Mouse (Mus musculus) C2C12 (cell line): ENCODE measurements at regions not wholly inside any gene's neighbourhood (a gene's known extent, or its start where the extent isn't known, plus 50 kb on each side); places are given as distances from the start of the nearest gene placed in this dataset.

ENCODE experiments used
- H3K27me3 ChIP-seq: one replicate; pipeline ENCODE4 v1.6.1; 2011; ENCODE audit not compliant: control insufficient read depth, insufficient read depth, insufficient read length
- H3K36me3 ChIP-seq: one replicate; pipeline ENCODE4 v1.6.1; 2011; ENCODE audit not compliant: control insufficient read depth, insufficient read depth
- H3K4me3 ChIP-seq: one replicate; pipeline ENCODE4 v1.5.1; 2011; ENCODE audit warnings: mild to moderate bottlenecking, control low read depth; ENCODE audit not compliant: poor library complexity, insufficient read depth, severe bottlenecking
- H3K79me2 ChIP-seq: one replicate; pipeline ENCODE4 v1.6.1; 2011; ENCODE audit not compliant: control insufficient read depth, insufficient read depth
- H3K79me3 ChIP-seq: one replicate; pipeline ENCODE4 v1.6.1; 2011; ENCODE audit warnings: low read depth, control low read depth
- H3ac ChIP-seq: one replicate; pipeline ENCODE3; 2011; ENCODE audit warnings: low read depth; ENCODE audit not compliant: control insufficient read depth, insufficient read length
- CEBPB ChIP-seq: IDR thresholded peaks from one replicate; pipeline ENCODE4 v1.6.1; 2011; ENCODE audit warnings: low read depth, mild to moderate bottlenecking, control low read depth, moderate library complexity
- CTCF ChIP-seq: IDR thresholded peaks from one replicate; pipeline ENCODE4 v1.5.1; 2011; ENCODE audit not compliant: control insufficient read depth, insufficient read depth, insufficient read length
- FOSL1 ChIP-seq: IDR thresholded peaks from one replicate; pipeline ENCODE4 v1.8.0; 2011; ENCODE audit warnings: mild to moderate bottlenecking, low read length; ENCODE audit not compliant: poor library complexity, insufficient read depth, severe bottlenecking
- MAX ChIP-seq: IDR thresholded peaks from one replicate; pipeline ENCODE4 v1.6.1; 2011; ENCODE audit warnings: mild to moderate bottlenecking, control low read depth
- MYOD1 ChIP-seq: IDR thresholded peaks from one replicate; pipeline ENCODE4 v1.6.1; 2011; ENCODE audit warnings: low read depth; ENCODE audit not compliant: control insufficient read depth, insufficient read length
- MYOG ChIP-seq: IDR thresholded peaks from one replicate; pipeline ENCODE4 v1.6.1; 2011; ENCODE audit not compliant: control insufficient read depth, insufficient read length; ENCODE audit errors: extremely low read depth
- USF1 ChIP-seq: IDR thresholded peaks from one replicate; pipeline ENCODE4 v1.6.1; 2011; ENCODE audit warnings: low read depth, mild to moderate bottlenecking, control low read depth, moderate library complexity

- H3K79me2 ChIP-seq: no peaks in the 10 kb centered on the region
Observed at GRCm38 (mm10) chr3:19046610-19047009, 581.9 kb downstream of the 1700064H15Rik start.

GRCm38 (mm10) chr3:19055961-19056360 is 572.5 kb downstream of the 1700064H15Rik start:
- no peaks in the 10 kb centered on the region for H3K79me3 ChIP-seq
- H3K4me3 ChIP-seq: no peak overlapping the region
- no peak overlapping the region for H3ac ChIP-seq
- H3K36me3 ChIP-seq: no peaks in the 10 kb centered on the region
- TF ChIP-seq MAX (no peak), USF1 (no peak), MYOG (no peak), FOSL1 (no peak), MYOD1 (no peak), CEBPB (no peak), CTCF (no peak)
- no peaks in the 10 kb centered on the region for H3K79me2 ChIP-seq
- no peaks in the 10 kb centered on the region for H3K27me3 ChIP-seq

More at GRCm38 (mm10) chr3:19046610-19047009, 581.9 kb downstream of the 1700064H15Rik start:
- Histone ChIP-seq H3K79me3 (no peaks in the 10 kb centered on the region), H3K4me3 (no peak overlapping the region), H3ac (no peak overlapping the region), H3K27me3 (no peaks in the 10 kb centered on the region), H3K36me3 (no peaks in the 10 kb centered on the region)
- TF ChIP-seq FOSL1: no peak
- no peak for TF ChIP-seq CEBPB
- no peak for TF ChIP-seq CTCF
- TF ChIP-seq MYOD1: no peak
- TF ChIP-seq MAX: no peak
- TF ChIP-seq USF1: no peak
- TF ChIP-seq MYOG: no peak

GRCm38 (mm10) chr3:19056623-19057022 is 571.9 kb downstream of the 1700064H15Rik start:
- H3K79me3 ChIP-seq: no peaks in the 10 kb centered on the region
- no peak overlapping the region for H3ac ChIP-seq
- H3K27me3 ChIP-seq: no peaks in the 10 kb centered on the region
- no peaks in the 10 kb centered on the region for H3K79me2 ChIP-seq
- no peaks in the 10 kb centered on the region for H3K36me3 ChIP-seq
- H3K4me3 ChIP-seq: no peak overlapping the region
- TF ChIP-seq MYOG: no peak
- TF ChIP-seq CTCF: no peak
- TF ChIP-seq MYOD1: no peak
- TF ChIP-seq CEBPB: no peak
- TF ChIP-seq MAX: no peak
- no peak for TF ChIP-seq FOSL1
- TF ChIP-seq USF1: no peak

GRCm38 (mm10) chr3:19059906-19060870 is 568.3 kb downstream of the 1700064H15Rik start:
- TF ChIP-seq FOSL1: no peak
- TF ChIP-seq MYOG: no peak
- TF ChIP-seq MYOD1: no peak
- TF ChIP-seq USF1: no peak
- TF ChIP-seq MAX: no peak
- TF ChIP-seq CEBPB: no peak
- no peak for TF ChIP-seq CTCF
- Histone ChIP-seq H3K79me2 (no peaks in the 10 kb centered on the region), H3K4me3 (no peak overlapping the region), H3K79me3 (no peaks in the 10 kb centered on the region), H3ac (no peak overlapping the region), H3K36me3 (no peaks in the 10 kb centered on the region), H3K27me3 (no peaks in the 10 kb centered on the region)

- no peak overlapping the region for H3K4me3 ChIP-seq
- H3K27me3 ChIP-seq: no peaks in the 10 kb centered on the region
- H3ac ChIP-seq: no peak overlapping the region
- H3K79me3 ChIP-seq: no peaks in the 10 kb centered on the region
- TF ChIP-seq MYOD1 (no peak), MAX (no peak), USF1 (no peak)
- no peaks in the 10 kb centered on the region for H3K36me3 ChIP-seq
- no peaks in the 10 kb centered on the region for H3K79me2 ChIP-seq
Observed at GRCm38 (mm10) chr3:19061488-19062248, 566.8 kb downstream of the 1700064H15Rik start.
